Mouse (Mus musculus) hindbrain, postnatal 0 days (tissue): Measurements from ENCODE around the gene Stab2. TPM values are rescaled to one million over a fixed set of nuclear protein-coding genes. Genes with fewer than 3 reads are reported as not detected.

Experiments
- ATAC-seq: fragments of 200-750 bp; cut with Nextera tagmentation; 2 replicates; pipeline ENCODE4 v1.8.0; 2017; ENCODE audit warnings: mild to moderate bottlenecking, moderate TSS enrichment, moderate library complexity
- DNase-seq: peaks from one replicate; pipeline ENCODE4 v3.0.0-alpha.2; 2015; ENCODE audit warnings: low spot score
- H3K27ac ChIP-seq: fragments of 300-500 bp; sonication (generic); 2 replicates; pipeline ENCODE4 v1.5.1; 2014; ENCODE audit warnings: mild to moderate bottlenecking
- H3K27me3 ChIP-seq: fragments of 300-500 bp; sonication (generic); 2 replicates; pipeline ENCODE4 v1.6.1; 2014; ENCODE audit warnings: low read length, mixed read lengths; ENCODE audit not compliant: insufficient read depth
- H3K36me3 ChIP-seq: fragments of 300-500 bp; sonication (generic); 2 replicates; pipeline ENCODE4 v1.6.1; 2014; ENCODE audit warnings: low read length, mixed read lengths; ENCODE audit not compliant: insufficient read depth
- H3K4me1 ChIP-seq: fragments of 300-500 bp; sonication (generic); 2 replicates; pipeline ENCODE4 v1.6.1; 2014; ENCODE audit warnings: antibody characterized with exemption, low read length, mixed read lengths; ENCODE audit not compliant: insufficient read depth
- H3K4me2 ChIP-seq: fragments of 300-500 bp; sonication (generic); 2 replicates; pipeline ENCODE4 v1.6.1; 2014; ENCODE audit warnings: low read depth, mild to moderate bottlenecking, low read length, moderate library complexity, mixed read lengths
- H3K4me3 ChIP-seq: fragments of 300-500 bp; sonication (generic); 2 replicates; pipeline ENCODE4 v1.5.1; 2014; ENCODE audit warnings: low read length
- H3K9ac ChIP-seq: fragments of 300-500 bp; sonication (generic); replicated peaks from 2 replicates; pipeline ENCODE4 v1.6.1; 2014; ENCODE audit warnings: mild to moderate bottlenecking, low read length, moderate library complexity, mixed read lengths
- H3K9me3 ChIP-seq: fragments of 300-500 bp; sonication (generic); 2 replicates; pipeline ENCODE4 v1.6.1; 2016; ENCODE audit warnings: low read length, mixed read lengths
- CTCF ChIP-seq: IDR thresholded peaks from 2 replicates; pipeline ENCODE4 v1.5.1; 2016; ENCODE audit warnings: antibody characterized with exemption, control low read depth, low read depth
- WGBS: fragments of 180-500 bp; shearing (Covaris S2); extraction: QIAGEN DNeasy Blood & Tissue Kit; methylation state at CpG from one replicate; pipeline ENCODE4 v1.1.7; 2014; 5-methylcytosine and 5-hydroxymethylcytosine counted together
- polyA plus RNA-seq: library from polyadenylated mRNA; unstranded; fragments of >200 nt; fragmentation: Nextera tagmentation; extraction: Ambion mirVana; gene quantifications from 2 replicates; pipeline ENCODE4 v1.2.1, GENCODE M21; 2015
- total RNA-seq: library from RNA; depleted of rRNA; stranded (reverse); fragments of >200 nt; gene quantifications from 2 replicates; pipeline ENCODE4 v1.2.3, GENCODE M21; 2014; rRNA removed

The Stab2 gene
- total and polyA plus RNA-seq, 2 experiments from 2014 or later: 0.10 to 0.42 TPM

DNA sequence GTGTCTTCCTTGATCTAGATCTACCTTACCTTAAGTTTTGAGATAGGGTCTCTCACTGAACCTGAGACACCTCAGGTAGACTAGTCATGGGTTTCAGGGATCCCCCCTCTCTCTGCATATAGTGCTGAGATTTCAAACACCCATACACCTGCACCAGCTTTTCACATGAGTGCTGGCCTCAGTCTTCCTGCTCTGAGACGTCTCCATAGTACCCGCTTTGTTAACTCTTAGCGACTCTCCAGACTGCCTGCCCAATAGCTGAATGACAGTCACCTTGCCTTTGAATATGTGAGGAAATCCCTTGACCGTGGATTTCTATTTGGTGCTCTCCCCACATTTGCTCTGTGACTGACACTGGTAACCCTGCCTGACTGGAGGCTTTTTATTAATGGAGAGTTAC, 213.6 kb downstream of the Stab2 start:
- Histone ChIP-seq H3K27me3 (no peaks in the 10 kb centered on the region), H3K9ac (no peak overlapping the region), H3K4me1 (0 out of 2 replicates have a peak, but pooled peaks cover 2% of the 10 kb centered on the region), H3K27ac (no peak overlapping the region), H3K9me3 (no peaks in the 10 kb centered on the region), H3K36me3 (no peaks in the 10 kb centered on the region), H3K4me2 (no peak overlapping the region), H3K4me3 (no peak overlapping the region)
- TF ChIP-seq CTCF: no peak
- ATAC-seq: no peak; the same call in 1 of the 2 replicates
- 81% methylated on average over 4 of the region's 4 CpGs for WGBS
- no peak for DNase-seq

GRCm38 (mm10) chr10:86793509-86793951, 214.3 kb downstream of the Stab2 start:
- no peak for ATAC-seq
- TF ChIP-seq CTCF: no peak
- no peaks in the 10 kb centered on the region for H3K9me3 ChIP-seq
- 0 out of 2 replicates have a peak, but pooled peaks cover 2% of the 10 kb centered on the region for H3K4me1 ChIP-seq
- H3K4me2 ChIP-seq: no peak overlapping the region
- no peak overlapping the region for H3K27ac ChIP-seq
- H3K9ac ChIP-seq: no peak overlapping the region
- WGBS: 48% methylated on average over 2 of the region's 2 CpGs
- H3K36me3 ChIP-seq: no peaks in the 10 kb centered on the region
- H3K27me3 ChIP-seq: no peaks in the 10 kb centered on the region
- no peak overlapping the region for H3K4me3 ChIP-seq
- no peak for DNase-seq

DNA sequence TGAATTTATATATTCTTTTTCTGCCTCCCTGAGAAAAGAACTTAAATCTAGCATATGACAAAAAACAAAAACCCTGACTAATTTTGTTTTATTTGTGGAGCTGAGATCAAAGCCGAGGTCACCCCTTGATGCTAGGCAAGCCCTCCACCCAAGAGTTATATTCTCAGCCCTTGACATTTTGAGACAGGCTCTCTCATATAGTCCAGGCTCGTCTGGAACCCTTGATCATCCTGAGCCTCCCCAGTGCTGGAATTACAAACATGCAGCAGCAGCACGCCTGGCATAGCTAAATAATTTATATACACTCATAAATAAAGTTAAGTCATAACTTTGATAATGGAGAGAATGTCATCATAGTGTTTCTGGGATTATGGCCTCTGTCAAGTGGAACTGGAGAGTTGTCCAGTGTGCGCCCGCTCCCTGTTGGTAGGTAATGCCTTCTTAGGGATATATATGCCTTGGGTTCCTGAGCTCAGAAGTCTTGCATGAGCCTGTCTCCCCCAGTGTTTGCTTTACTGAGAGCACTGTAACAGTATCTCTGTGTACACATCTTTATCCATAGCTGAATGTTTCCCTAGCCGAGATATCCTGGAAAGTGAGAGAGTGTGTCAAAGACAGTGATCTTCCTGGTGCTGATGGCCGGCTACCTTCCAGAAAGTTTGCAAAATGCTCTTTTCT, 216.2 kb downstream of the Stab2 start:
- no peaks in the 10 kb centered on the region for H3K9me3 ChIP-seq
- no peaks in the 10 kb centered on the region for H3K27me3 ChIP-seq
- ATAC-seq: no peak
- 80% methylated on average over 7 of the region's 7 CpGs for WGBS
- H3K9ac ChIP-seq: no peak overlapping the region
- DNase-seq: no peak
- H3K27ac ChIP-seq: no peak overlapping the region
- H3K4me1 ChIP-seq: 0 out of 2 replicates have a peak, but pooled peaks cover 2% of the 10 kb centered on the region
- H3K4me2 ChIP-seq: no peak overlapping the region
- no peak for TF ChIP-seq CTCF
- no peak overlapping the region for H3K4me3 ChIP-seq
- no peaks in the 10 kb centered on the region for H3K36me3 ChIP-seq

Other genes starting within 250 kb of the Stab2 start
- gene Gm49358, start 244.1 kb downstream of the Stab2 start, total RNA-seq: 4.2 TPM in 1 of 2 replicates, not detected in the other
- gene Gm49358, start 244.1 kb downstream of the Stab2 start, polyA plus RNA-seq: not detected in 2 replicates
- 43.6 and 49.1 TPM in 2 replicates for gene Nt5dc3, start 229.0 kb downstream of the Stab2 start, total RNA-seq
- gene Nt5dc3, start 229.0 kb downstream of the Stab2 start, polyA plus RNA-seq: 8.5 and 9.3 TPM in 2 replicates
- 0.89 TPM in 1 of 2 replicates, not detected in the other for gene 1700113H08Rik, start 50.0 kb upstream of the Stab2 start, total RNA-seq
- gene 1700113H08Rik, start 50.0 kb upstream of the Stab2 start, polyA plus RNA-seq: 0.25 and 0.39 TPM in 2 replicates